Mouse (Mus musculus) layer of hippocampus, postnatal 25 days (tissue): ENCODE measurements around the gene Ccdc177. TPM values are rescaled to one million over a fixed set of nuclear protein-coding genes. Genes with fewer than 3 reads are reported as not detected.

ENCODE experiments used
- total RNA-seq, 2 experiments: library from RNA; stranded (reverse); gene quantifications; 2 replicates each; pipeline ENCODE4 v1.2.3; 2021

Gene Ccdc177
- total RNA-seq, 2 experiments from 2014 or later, result 17.6 to 19.2 TPM

Other genes with a start within 250 kb of the Ccdc177 start
- 100 to 1,000 TPM; 152 to 160 TPM for gene Galnt16, start 242.4 kb downstream of the Ccdc177 start, total RNA-seq
- 10 to 100 TPM; 37.3 to 42.7 TPM for gene Slc39a9, start 116.8 kb downstream of the Ccdc177 start, total RNA-seq
- 10 to 100 TPM; 37.0 to 42.8 TPM for gene Erh, start 116.3 kb downstream of the Ccdc177 start, total RNA-seq
- gene Plekhd1, start 68.1 kb downstream of the Ccdc177 start, total RNA-seq, result 1 to 10 TPM; 6.2 to 7.5 TPM
- gene Susd6, start 29.8 kb upstream of the Ccdc177 start, total RNA-seq, result 10 to 100 TPM; 59.9 to 64.5 TPM
- gene Srsf5, start 184.8 kb upstream of the Ccdc177 start, total RNA-seq, result 100 to 1,000 TPM; 240 to 377 TPM
- not detected for gene Slc10a1, start 208.0 kb upstream of the Ccdc177 start, total RNA-seq